Mouse (Mus musculus) 3134 (cell line): ENCODE data around the gene Olfr1196.
"Not testable (repeated sequence)": the region's sequence is repeated elsewhere in the genome, so short reads cannot be mapped to it uniquely, and the experiment has no call there.

Source experiments
- DNase-seq: peaks from one replicate; pipeline ENCODE4 v3.0.0-alpha.2; 2011; ENCODE audit warnings: low spot score; ENCODE audit not compliant: insufficient read length; ENCODE audit errors: extremely low read depth

Gene Olfr1196

DNA sequence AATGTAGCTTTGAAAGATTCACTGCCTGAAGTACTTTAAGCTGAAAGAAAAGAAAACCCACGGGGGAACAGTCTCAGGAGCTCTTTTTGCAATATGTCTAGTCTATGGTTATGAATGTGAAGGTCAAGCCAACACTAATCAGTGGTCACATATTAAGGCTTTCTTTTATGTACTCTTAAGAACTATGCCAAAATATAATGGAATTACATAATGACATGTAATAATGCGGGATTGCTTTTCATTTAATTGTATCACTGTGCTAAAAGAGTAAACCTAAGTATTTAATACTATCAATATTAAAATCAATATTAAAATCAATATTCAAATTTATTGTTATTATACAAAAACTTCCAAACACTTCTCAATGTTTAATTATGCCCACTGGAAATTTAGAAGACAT is at the start of gene Olfr1196:
TSS of gene Olfr1196 (minus strand) at position 101 of the 400 bp plus-strand sequence.
- no peak for DNase-seq

- DNase-seq: no peak
These were observed 46.9 kb upstream of the Olfr1196 start, which contains the start of gene Olfr1198 for GRCm38 (mm10) chr2:88751270-88751669. Olfr1198 (minus strand) TSS chr2:88751370.

- DNase-seq: no peak
These were observed 39.0 kb upstream of the Olfr1196 start for GRCm38 (mm10) chr2:88743379-88743778.

- no peak for DNase-seq
These were observed 27.9 kb upstream of the Olfr1196 start, which contains the start of gene Olfr1197 for GRCm38 (mm10) chr2:88732266-88732665. Olfr1197 (minus strand) TSS chr2:88732366.

DNA sequence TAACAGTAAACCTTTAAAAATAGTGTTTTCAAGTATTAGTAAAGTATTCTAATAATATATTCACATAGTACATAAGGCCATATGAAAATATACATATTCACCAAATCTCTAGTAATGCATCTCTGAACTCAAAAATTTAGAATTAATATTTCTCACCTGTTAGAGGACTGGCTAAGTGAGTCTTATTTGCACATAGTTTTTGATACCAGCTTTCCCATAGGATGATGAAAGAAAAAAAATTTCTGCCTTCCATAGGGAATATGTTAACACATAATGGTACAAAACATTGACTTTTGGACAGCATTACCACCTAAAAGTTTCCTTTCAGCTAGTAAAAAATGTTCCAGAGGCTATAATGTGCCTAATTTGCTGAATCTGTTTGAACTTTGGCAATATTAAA is 15.3 kb downstream of the Olfr1196 start, which contains the start of gene Olfr1195:
TSS of gene Olfr1195 (minus strand) at position 101 of the 400 bp plus-strand sequence.
- DNase-seq: no peak

DNA sequence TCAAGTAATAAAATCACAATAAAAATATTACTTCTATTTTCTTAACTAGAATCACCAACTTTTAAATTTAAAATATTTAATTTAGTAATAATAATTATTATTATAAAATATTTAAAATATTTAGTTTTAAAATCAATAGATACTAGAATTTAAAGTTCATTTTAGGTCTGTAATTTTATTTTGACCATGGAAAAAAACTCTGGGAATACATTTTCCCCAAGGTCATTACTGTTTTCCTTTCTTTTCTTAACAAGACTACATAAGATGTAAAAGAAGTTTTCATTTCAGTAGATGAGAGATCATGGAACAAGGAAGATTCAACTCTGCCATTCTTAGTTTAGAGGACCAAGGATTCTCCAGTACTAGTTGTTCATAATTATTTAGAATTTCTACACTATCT is 29.1 kb downstream of the Olfr1196 start, which contains the start of gene Olfr1193:
TSS of gene Olfr1193 (plus strand) at position 301 of the 400 bp plus-strand sequence.
- DNase-seq: not testable (repeated sequence)

DNA sequence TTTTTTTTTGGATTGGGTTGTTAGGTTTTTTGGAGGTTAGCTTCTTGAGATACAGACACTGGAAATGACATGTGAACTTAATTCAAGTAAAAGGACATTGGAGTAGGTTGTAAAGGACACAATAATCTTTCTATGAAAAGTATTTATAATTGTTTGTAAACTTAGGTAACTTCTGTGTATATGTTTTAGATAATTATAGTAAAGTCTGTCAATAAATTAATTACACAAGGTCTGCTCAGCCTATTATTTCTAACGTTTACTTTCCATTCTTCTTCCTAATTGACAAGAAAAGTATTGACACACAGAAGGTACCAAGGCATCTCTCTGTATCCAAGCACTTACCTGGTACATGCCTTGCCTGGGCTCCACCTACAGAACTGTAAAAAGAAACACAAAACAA is 56.2 kb downstream of the Olfr1196 start, which contains the start of gene Olfr1192-ps1:
TSS of gene Olfr1192-ps1 (plus strand) at position 301 of the 400 bp plus-strand sequence.
- no peak for DNase-seq
